Mouse (Mus musculus) embryonic fibroblast, embryonic 13.5 days (primary cell): ENCODE results near the gene Tmc2. TPM values are rescaled to one million over a fixed set of nuclear protein-coding genes. Genes with fewer than 3 reads are reported as not detected.
A peak's percentile ranks its signal among the peaks of the same experiment; 100 is the strongest.

Experiments used
- H3K27ac ChIP-seq: 2 replicates; pipeline ENCODE4 v1.5.1; 2012; ENCODE audit warnings: low read length, control low read depth, inconsistent platforms; ENCODE audit not compliant: insufficient read depth
- H3K4me1 ChIP-seq: 2 replicates; pipeline ENCODE4 v1.6.1; 2011; ENCODE audit warnings: low read length; ENCODE audit not compliant: control insufficient read depth, insufficient read depth
- H3K4me3 ChIP-seq: 2 replicates; pipeline ENCODE4 v1.5.1; 2011; ENCODE audit warnings: mild to moderate bottlenecking, control low read depth, low read length; ENCODE audit not compliant: insufficient read depth
- CTCF ChIP-seq: IDR thresholded peaks from 2 replicates; pipeline ENCODE4 v1.5.1; 2011; ENCODE audit warnings: mild to moderate bottlenecking, control low read depth, low read length, moderate library complexity, borderline replicate concordance; ENCODE audit not compliant: insufficient read depth
- POLR2A ChIP-seq: IDR thresholded peaks from 2 replicates; pipeline ENCODE4 v1.6.1; 2011; ENCODE audit warnings: low read depth, mild to moderate bottlenecking, control low read depth, low read length, moderate library complexity
- polyA plus RNA-seq: library from polyadenylated mRNA; stranded (reverse); fragments of >200 nt; gene quantifications from 2 replicates; pipeline ENCODE4 v1.2.4, GENCODE M21; 2011; ENCODE audit warnings: low read depth; ENCODE audit not compliant: missing spikeins, insufficient read length

The Tmc2 gene
- polyA plus RNA-seq, 1 experiment, result not detected

DNA sequence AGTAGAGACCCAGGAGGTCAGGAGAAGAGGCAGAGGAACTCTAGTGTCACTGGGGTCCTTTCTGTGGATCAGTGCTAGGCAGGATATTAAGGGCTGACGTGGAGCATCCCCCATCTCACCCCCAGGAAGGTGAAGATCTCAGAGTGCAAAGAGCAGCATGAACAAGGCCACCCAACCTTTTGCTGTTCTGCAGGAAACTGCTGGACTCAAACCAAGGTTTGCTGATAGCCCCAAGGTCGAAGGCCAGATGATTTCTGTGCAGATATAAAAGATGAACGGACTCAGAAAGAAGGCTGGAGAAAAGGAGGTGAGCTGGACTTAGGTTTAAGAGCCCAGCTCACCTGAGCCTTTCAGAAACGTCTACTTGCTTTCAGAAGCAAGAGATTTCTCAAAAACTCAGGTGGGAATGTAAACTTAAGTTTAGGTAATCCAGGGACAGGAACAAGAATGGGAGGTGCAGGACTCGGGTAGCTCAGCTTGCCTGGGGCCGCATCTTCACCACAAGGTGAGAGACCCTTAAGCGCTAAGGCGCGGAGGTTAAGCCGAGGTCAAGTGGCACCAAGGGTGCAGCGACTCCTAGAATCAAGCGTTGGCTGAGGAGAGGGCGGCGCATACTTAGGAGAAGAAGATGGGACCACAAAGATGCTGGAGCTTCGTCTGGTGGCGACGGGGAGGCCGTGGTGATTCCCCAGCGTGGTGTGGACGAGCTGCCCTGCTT lies 99.4 kb downstream of the Tmc2 start:
- Histone ChIP-seq H3K4me3 (peak overlapping the region; percentile 17; the same call in 1 of the 2 replicates), H3K4me1 (peaks cover 5% of the 10 kb centered on the region; the same call in 1 of the 2 replicates), H3K27ac (no peak overlapping the region)
- TF ChIP-seq CTCF (no peak), POLR2A (no peak)

DNA sequence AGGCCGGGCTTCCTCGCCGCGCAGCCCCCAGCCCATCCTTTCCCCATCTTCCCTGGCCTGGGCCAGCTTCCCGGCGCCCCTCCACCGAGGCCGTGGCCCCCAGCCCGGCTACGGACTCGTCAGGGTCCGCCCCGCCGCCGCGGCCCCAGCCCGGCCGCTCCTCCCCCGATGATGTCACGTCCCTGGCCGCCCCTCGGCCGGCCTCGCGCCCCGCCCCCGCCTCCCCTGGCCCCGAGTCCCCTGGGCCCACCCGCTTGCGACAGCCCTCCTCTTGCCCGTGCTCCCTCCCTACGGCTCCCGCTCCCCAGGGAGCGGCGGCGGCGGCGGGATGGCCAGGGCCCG lies 99.9 kb downstream of the Tmc2 start, which contains the start of gene Ebf4:
TSS of gene Ebf4 (plus strand) at position 234 of the 342 bp plus-strand sequence.
- Histone ChIP-seq H3K4me1 (peaks cover 5% of the 10 kb centered on the region; the same call in 1 of the 2 replicates), H3K4me3 (peak within 1 kb of the TSS; percentile 45), H3K27ac (no peak within 1 kb of the TSS)
- TF ChIP-seq POLR2A (peak; percentile 51; the same call in 1 of the 2 replicates), CTCF (no peak)

DNA sequence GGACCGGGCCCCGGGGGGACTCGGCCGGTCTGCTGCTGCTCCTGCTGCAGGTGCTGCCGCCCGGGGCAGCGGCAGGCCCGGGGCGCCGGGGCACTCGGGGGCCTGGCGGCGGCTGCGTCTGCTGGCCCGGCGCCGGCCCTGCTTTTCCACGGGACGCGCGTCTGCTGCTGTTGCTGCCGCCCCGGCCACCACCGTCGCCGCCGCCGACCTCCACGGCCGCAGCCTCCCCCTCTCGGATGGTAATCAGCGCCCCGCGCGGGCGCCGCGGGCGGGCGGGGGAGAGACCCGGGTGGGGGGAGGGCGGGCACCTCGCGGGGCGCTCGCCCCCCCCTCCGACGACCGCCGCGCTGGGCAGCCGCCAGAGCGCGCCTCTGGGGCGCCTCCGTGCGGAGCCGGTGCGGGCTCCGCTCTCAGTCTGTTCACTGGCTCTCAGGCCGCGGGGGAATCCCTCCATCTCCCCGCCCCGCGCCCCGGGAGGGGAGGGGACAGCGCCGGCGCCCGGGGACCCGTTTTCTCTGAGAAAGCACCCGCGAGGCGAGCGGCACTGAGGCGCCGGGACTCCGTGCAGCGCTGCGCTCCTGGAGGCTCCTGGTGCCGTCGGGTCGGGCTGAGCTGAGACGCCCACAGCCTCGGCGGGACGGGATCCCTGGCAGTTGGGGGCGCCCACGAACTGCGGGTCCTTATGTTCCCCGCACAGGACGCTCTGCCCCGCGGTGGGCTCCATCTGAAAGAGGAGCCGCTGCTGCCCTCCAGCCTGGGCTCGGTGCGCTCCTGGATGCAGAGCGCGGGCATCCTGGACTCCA lies 100.5 kb downstream of the Tmc2 start:
- H3K4me1 ChIP-seq, result peaks cover 5% of the 10 kb centered on the region; the same call in 1 of the 2 replicates
- peak overlapping the region; percentile 45 for H3K4me3 ChIP-seq
- TF ChIP-seq CTCF, result no peak
- no peak overlapping the region for H3K27ac ChIP-seq

DNA sequence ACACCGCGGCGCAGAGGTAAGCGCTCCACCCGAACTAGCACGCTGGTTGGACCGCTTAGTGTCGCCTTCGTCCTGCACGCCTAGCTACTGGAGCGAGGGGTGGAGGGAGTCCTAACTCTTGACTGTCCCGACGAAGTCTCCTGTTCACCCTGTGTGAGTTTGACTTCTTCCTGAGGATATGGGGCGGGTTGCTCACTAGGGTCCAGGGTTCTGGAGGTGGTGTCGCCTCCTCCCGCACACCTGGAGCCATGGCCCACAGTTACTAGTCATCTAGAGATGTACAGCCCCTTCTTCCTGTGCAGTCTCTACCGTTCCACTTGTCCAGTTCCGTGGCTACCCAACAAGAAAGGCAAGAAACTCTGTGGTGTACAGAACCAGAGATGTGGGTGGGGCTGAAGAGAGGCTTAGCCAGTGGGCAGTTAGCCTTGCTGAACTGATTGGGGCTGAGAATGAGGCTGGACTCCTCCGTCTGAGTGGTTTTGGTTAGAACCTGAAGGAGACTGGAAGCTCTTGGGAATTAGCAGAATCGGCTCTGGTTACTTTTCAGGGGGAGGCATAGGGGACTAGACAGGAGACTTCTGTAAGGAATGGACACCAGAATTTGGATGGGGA lies 101.2 kb downstream of the Tmc2 start:
- TF ChIP-seq POLR2A (no peak), CTCF (no peak)
- Histone ChIP-seq H3K4me3 (peak overlapping the region; percentile 45), H3K27ac (no peak overlapping the region), H3K4me1 (0 out of 2 replicates have a peak, but pooled peaks cover 3% of the 10 kb centered on the region)

DNA sequence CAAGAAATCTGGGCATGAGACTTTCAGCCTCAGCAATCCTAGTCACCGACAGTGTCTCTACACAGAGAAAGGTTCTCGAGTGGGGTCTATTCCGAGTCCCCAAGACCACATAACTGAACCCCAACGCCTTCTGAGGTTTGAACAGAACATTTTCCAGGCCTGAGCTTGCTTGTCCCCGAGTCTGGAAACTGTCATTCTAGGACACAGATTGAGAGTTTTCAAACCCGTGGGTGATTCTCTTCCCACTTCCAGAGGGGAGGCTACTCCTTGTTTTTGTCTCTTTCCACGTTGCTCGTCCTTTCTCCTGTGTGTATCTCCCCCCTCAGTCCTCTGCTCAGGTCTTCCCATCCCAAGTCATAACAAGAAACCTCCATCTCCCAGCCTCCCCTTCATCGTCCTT lies 102.6 kb downstream of the Tmc2 start:
- TF ChIP-seq CTCF, result no peak
- TF ChIP-seq POLR2A, result no peak
- Histone ChIP-seq H3K4me3 (no peak overlapping the region), H3K4me1 (no peaks in the 10 kb centered on the region), H3K27ac (no peak overlapping the region)

DNA sequence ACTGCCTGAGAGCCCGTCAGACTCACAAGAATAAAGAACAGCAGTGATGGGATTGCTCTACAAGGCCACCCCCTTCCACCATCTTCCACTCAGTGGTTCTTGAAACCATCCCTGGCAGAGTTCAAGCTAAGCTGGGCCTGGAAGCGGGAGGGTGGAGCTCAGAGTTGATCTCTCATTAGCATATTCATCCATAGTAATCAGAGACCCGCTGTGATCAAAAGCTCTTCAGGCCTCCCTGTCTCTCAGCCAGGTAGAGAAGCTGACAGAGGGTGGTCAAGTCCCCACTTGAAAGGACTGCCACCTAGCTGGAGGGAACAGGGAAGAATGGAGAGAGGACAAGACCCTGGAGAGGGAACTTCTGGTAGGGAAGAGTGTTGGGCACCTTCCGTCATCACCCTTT lies 108.0 kb downstream of the Tmc2 start:
- no peak for TF ChIP-seq CTCF
- no peak for TF ChIP-seq POLR2A
- Histone ChIP-seq H3K4me1 (no peaks in the 10 kb centered on the region), H3K27ac (no peak overlapping the region), H3K4me3 (no peak overlapping the region)

Other genes starting within 250 kb of the Tmc2 start
- gene Tgm3, start 182.8 kb upstream of the Tmc2 start, polyA plus RNA-seq, result not detected in 2 replicates
- gene Tgm6, start 82.8 kb upstream of the Tmc2 start, polyA plus RNA-seq, result not detected in 2 replicates
- 115 and 128 TPM in 2 replicates for gene Snrpb, start 15.8 kb upstream of the Tmc2 start, polyA plus RNA-seq
- gene Nop56, start 79.2 kb downstream of the Tmc2 start, polyA plus RNA-seq, result 163 and 172 TPM in 2 replicates
- gene Idh3b, start 89.4 kb downstream of the Tmc2 start, polyA plus RNA-seq, result 143 and 156 TPM in 2 replicates
- gene Ebf4, start 100.0 kb downstream of the Tmc2 start, polyA plus RNA-seq, result 3.0 and 4.1 TPM in 2 replicates
- 38.9 and 54.4 TPM in 2 replicates for gene Cpxm1, start 202.4 kb downstream of the Tmc2 start, polyA plus RNA-seq
- not detected in 2 replicates for gene Gm28372, start 210.0 kb downstream of the Tmc2 start, polyA plus RNA-seq
- gene 1700020A23Rik, start 210.1 kb downstream of the Tmc2 start, polyA plus RNA-seq, result not detected in 2 replicates
- not detected in 2 replicates for gene Tmem239, start 211.3 kb downstream of the Tmc2 start, polyA plus RNA-seq
- 84.9 and 90.1 TPM in 2 replicates for gene Vps16, start 229.1 kb downstream of the Tmc2 start, polyA plus RNA-seq
- 15.8 and 18.7 TPM in 2 replicates for gene Pced1a, start 229.5 kb downstream of the Tmc2 start, polyA plus RNA-seq